In the genomic region with DNA sequence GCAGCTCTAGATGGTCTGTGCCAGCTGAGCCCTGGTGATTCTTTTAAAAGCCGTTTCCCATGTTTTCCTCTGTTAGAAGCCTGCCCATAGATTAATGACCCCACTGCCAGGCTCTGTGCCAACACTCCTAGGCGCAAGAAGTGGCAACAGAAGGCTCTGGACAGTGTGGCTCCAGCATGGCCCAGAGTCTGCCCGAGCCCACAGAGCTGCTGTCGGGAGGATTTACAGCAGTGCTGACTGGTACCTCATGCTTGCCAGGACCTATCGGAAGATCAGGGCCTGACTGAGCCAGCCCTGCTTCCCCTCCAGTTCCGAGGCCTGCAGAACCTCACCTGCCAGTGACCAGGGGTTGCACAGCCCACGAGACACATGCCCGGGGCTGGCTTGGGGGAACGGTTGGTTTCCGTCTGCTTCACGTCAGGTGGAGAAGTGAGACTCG, we compare ENCODE assay signal across 10 mouse cellular contexts.
A peak's percentile ranks its signal among the peaks of the same experiment; 100 is the strongest.
DNase-seq lines count a peak whose midpoint lies in the region; ATAC-seq lines count a peak whose summit lies in the region.
"Had no signal": no experiment of that assay in that cellular context is flagged by ENCODE, and none has a peak within 500 bp of the region (broad histone marks: within the 10 kb centered on the region; RNA-seq: fewer than 3 reads in every experiment).

No protein-coding gene starts in this region.

- no peak for DNase-seq in heart, embryonic 10.5 days (ENCODE audit: low spot score)
- DNase-seq in adipocyte (ENCODE audit: low spot score): peak; percentile 68
- DNase-seq in cerebellum, postnatal 10 days: peak; percentile 95 to 96
- DNase-seq in limb, embryonic 10.5 days (ENCODE audit: low spot score): no peak
- no peak for DNase-seq in Muller cell, postnatal 12 days (ENCODE audit: inconsistent ontology term)
- no peak for DNase-seq in embryo, embryonic 11 days
- no peak for DNase-seq in liver

- ATAC-seq in heart, embryonic 13.5 days (ENCODE audit: extremely low read depth, insufficient number of reproducible peaks, low FRiP score, low TSS enrichment): no peak

- peak overlapping the region; percentile 40 for H3K27ac ChIP-seq in heart, embryonic 13.5 days (replicated peaks)
- no peak overlapping the region for H3K27ac ChIP-seq in heart, embryonic 10.5 days
- peak overlapping the region; percentile 25; the same call in 1 of the 2 replicates for H3K27ac ChIP-seq in limb, embryonic 10.5 days
- H3K27ac ChIP-seq: limb, embryonic 13.5 days had no signal

- WGBS in heart, embryonic 13.5 days: 51% methylated on average over 12 of the region's 12 CpGs
- WGBS in heart, embryonic 10.5 days: 61% methylated on average over 12 of the region's 12 CpGs
- WGBS in limb, embryonic 10.5 days: 68% methylated on average over 12 of the region's 12 CpGs

- no peaks in the 10 kb centered on the region for H3K36me3 ChIP-seq in heart, embryonic 13.5 days
- H3K36me3 ChIP-seq in heart, embryonic 10.5 days: peaks cover 8% of the 10 kb centered on the region; the same call in 1 of the 2 replicates
- H3K36me3 ChIP-seq in limb, embryonic 10.5 days: no peaks in the 10 kb centered on the region
- H3K36me3 ChIP-seq: limb, embryonic 13.5 days had no signal

- peak overlapping the region; percentile 17; the same call in 1 of the 2 replicates for H3K9ac ChIP-seq in heart, embryonic 13.5 days
- H3K9ac ChIP-seq: limb, embryonic 13.5 days had no signal

- H3K9me3 ChIP-seq in heart, embryonic 13.5 days: no peaks in the 10 kb centered on the region
- no peaks in the 10 kb centered on the region for H3K9me3 ChIP-seq in heart, embryonic 10.5 days
- no peaks in the 10 kb centered on the region for H3K9me3 ChIP-seq in limb, embryonic 10.5 days (replicated peaks)
- H3K9me3 ChIP-seq: limb, embryonic 13.5 days had no signal

- H3K4me2 ChIP-seq in heart, embryonic 13.5 days: no peak overlapping the region
- H3K4me2 ChIP-seq: limb, embryonic 13.5 days had no signal

- H3K27me3 ChIP-seq in heart, embryonic 13.5 days (replicated peaks): no peaks in the 10 kb centered on the region
- no peaks in the 10 kb centered on the region for H3K27me3 ChIP-seq in heart, embryonic 10.5 days (ENCODE audit: insufficient read depth, poor library complexity, severe bottlenecking)
- H3K27me3 ChIP-seq in limb, embryonic 10.5 days (ENCODE audit: low read depth, poor library complexity, severe bottlenecking): no peaks in the 10 kb centered on the region
- H3K27me3 ChIP-seq: CH12.LX; limb, embryonic 13.5 days had no signal

- peaks cover 39% of the 10 kb centered on the region for H3K4me1 ChIP-seq in heart, embryonic 13.5 days
- peaks cover 46% of the 10 kb centered on the region for H3K4me1 ChIP-seq in heart, embryonic 10.5 days
- H3K4me1 ChIP-seq in limb, embryonic 10.5 days: peaks cover 9% of the 10 kb centered on the region

- no peak overlapping the region for H3K4me3 ChIP-seq in heart, embryonic 13.5 days
- no peak overlapping the region for H3K4me3 ChIP-seq in heart, embryonic 10.5 days
- no peak overlapping the region for H3K4me3 ChIP-seq in limb, embryonic 10.5 days
- H3K4me3 ChIP-seq: limb, embryonic 13.5 days had no signal

Comparison
In these comparisons a context has a peak if more than half of its experiments do, and no peak if none do; other contexts are left out.
1. DNase-seq: peak in adipocyte (single experiment) and cerebellum, postnatal 10 days (2 of 2); none in heart, embryonic 10.5 days (single experiment), limb, embryonic 10.5 days (single experiment), Muller cell, postnatal 12 days (single experiment), embryo, embryonic 11 days (single experiment) and liver (single experiment).